Mouse (Mus musculus) kidney, adult 10 weeks (tissue): ENCODE data around the gene Drd2. TPM values are rescaled to one million over a fixed set of nuclear protein-coding genes. Genes with fewer than 3 reads are reported as not detected.

Experiments used
- polyA plus RNA-seq: library from polyadenylated mRNA; stranded (reverse); fragments of 350-450 nt; fragmentation: Illumina TruSeq; extraction: RNeasy Lipid Tissue Mini Kit (QIAGEN cat#74804); gene quantifications from one replicate; pipeline ENCODE4 v1.2.3, GENCODE M21; 2014; ENCODE audit warnings: low read depth, low replicate concordance

Drd2 gene
- not detected for polyA plus RNA-seq

DNA sequence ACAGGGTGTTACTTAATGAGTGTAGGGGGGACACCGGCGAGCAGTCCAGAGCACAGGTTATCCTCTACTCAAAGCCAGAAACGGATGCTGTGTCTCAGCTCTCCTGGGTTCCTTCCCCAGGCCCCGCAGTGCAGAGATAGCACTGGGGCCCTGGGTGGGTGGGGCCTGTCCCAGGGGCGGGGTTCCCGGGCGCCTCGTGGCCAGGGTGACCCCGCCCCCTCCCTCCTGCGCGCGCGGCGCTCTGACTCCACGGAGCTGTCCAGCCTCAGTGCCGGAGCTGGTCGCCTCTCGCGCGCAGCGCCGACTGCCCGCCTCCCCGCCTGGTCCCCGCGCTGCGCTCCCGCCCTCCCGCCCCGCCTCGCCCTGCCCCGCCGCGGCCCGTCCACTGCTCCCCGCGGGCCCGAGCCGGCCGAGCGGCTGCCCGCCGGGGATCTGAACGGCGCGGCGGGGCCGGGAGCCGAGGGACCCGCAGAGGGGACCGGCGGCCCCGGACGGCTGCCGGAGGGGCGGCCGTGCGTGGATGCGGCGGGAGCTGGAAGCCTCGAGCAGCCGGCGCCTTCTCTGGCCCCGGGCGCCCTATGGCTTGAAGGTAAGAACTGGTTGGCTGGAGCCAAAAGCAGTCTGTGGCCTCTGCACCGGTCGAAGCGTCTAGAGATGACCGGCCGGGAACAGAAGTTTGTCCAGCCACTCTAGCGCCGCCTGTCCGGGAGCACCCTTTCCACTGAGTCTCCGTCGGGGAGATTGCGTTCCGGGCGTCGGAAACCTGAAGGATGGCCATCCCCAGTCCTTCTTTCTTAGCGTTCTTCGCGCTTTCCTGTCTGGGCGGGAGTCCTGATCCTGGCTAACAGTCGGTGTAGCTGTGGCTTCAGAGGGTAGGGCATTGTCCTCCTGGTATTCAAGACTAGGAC is at the start of gene Drd2:
Gene Drd2 (plus strand): TSS at position 492 of the 908 bp plus-strand sequence.

DNA sequence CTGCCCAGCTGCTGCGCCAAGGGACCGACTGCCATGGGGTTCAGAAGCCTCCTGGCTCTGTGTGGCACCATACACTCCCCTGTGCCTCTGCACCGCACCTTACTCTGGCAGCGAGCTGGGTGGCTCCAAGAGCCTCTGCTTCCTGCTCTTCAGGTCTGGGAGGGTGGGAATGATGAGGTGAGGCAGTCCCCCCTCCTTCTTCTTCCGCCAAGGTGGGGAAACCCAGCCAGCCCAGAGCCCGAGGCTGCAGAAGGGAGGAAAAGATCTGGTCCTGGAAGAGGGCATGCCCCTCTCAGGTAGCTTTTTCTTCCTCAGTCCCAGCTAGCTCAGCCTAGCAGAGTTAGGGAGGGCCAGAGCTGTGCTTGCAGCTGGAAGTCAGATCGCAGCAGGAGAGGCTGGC is 86.5 kb downstream of the Drd2 start, which contains the start of gene Ankk1:
Gene Ankk1 (minus strand): TSS at position 101 of the 400 bp plus-strand sequence.

Other genes starting within 250 kb of the Drd2 start
- not detected for gene Gm4894, start 90.1 kb upstream of the Drd2 start, polyA plus RNA-seq
- gene Ankk1, start 86.4 kb downstream of the Drd2 start, polyA plus RNA-seq = not detected
- 5.5 TPM for gene Ttc12, start 145.6 kb downstream of the Drd2 start, polyA plus RNA-seq